Mouse (Mus musculus): Measurements from ENCODE around the gene Nwd1. TPM values are rescaled to one million over a fixed set of nuclear protein-coding genes. Genes with fewer than 3 reads are reported as not detected.

Gene Nwd1
- polyA plus RNA-seq, 1 experiment from 2014 or later: not detected

- Histone ChIP-seq H3K9ac (ENCODE audit: low read depth, low read length) (no peak overlapping the region), H3K4me3 (replicated peaks; ENCODE audit: low read depth, low read length) (no peak overlapping the region), H3K27ac (peak overlapping the region; percentile 25; the same call in 1 of the 2 replicates), H3K36me3 (ENCODE audit: insufficient read depth, low read length) (peaks cover 85% of the 10 kb centered on the region), H3K4me1 (replicated peaks; ENCODE audit: insufficient read depth, low read length) (no peaks in the 10 kb centered on the region), H3K27me3 (ENCODE audit: insufficient read depth, low read length) (no peaks in the 10 kb centered on the region), H3K9me3 (replicated peaks; ENCODE audit: low read length) (no peaks in the 10 kb centered on the region), H3K4me2 (ENCODE audit: low read length) (no peak overlapping the region)
- DNase-seq (ENCODE audit: low spot score) (no peak), ATAC-seq (replicated peaks; ENCODE audit: low FRiP score, low read depth) (no peak)
- WGBS: 77% methylated on average over 3 of the region's 3 CpGs
- no peak for TF ChIP-seq CTCF (IDR thresholded peaks at IDR 0.05; ENCODE audit: low read depth)
Measured at GRCm38 (mm10) chr8:72752289-72752688, 105.8 kb downstream of the Nwd1 start.

GRCm38 (mm10) chr8:72753165-72753564 is 106.7 kb downstream of the Nwd1 start:
- Histone ChIP-seq H3K27ac (no peak overlapping the region), H3K4me1 (replicated peaks; ENCODE audit: insufficient read depth, low read length) (no peaks in the 10 kb centered on the region), H3K4me3 (replicated peaks; ENCODE audit: low read depth, low read length) (no peak overlapping the region), H3K36me3 (ENCODE audit: insufficient read depth, low read length) (peaks cover 80% of the 10 kb centered on the region), H3K9ac (ENCODE audit: low read depth, low read length) (no peak overlapping the region), H3K27me3 (ENCODE audit: insufficient read depth, low read length) (no peaks in the 10 kb centered on the region), H3K9me3 (replicated peaks; ENCODE audit: low read length) (no peaks in the 10 kb centered on the region), H3K4me2 (ENCODE audit: low read length) (no peak overlapping the region)
- ATAC-seq (replicated peaks; ENCODE audit: low FRiP score, low read depth): no peak
- DNase-seq (ENCODE audit: low spot score): no peak
- 93% methylated on average over 9 of the region's 9 CpGs for WGBS
- no peak for TF ChIP-seq CTCF (IDR thresholded peaks at IDR 0.05; ENCODE audit: low read depth)

- Histone ChIP-seq H3K27me3 (ENCODE audit: insufficient read depth, low read length) (no peaks in the 10 kb centered on the region), H3K4me1 (replicated peaks; ENCODE audit: insufficient read depth, low read length) (no peaks in the 10 kb centered on the region), H3K36me3 (ENCODE audit: insufficient read depth, low read length) (peaks cover 73% of the 10 kb centered on the region), H3K9me3 (replicated peaks; ENCODE audit: low read length) (no peaks in the 10 kb centered on the region), H3K27ac (no peak overlapping the region), H3K4me2 (ENCODE audit: low read length) (no peak overlapping the region), H3K4me3 (replicated peaks; ENCODE audit: low read depth, low read length) (no peak overlapping the region), H3K9ac (ENCODE audit: low read depth, low read length) (no peak overlapping the region)
- no peak for TF ChIP-seq CTCF (IDR thresholded peaks at IDR 0.05; ENCODE audit: low read depth)
- ATAC-seq (replicated peaks; ENCODE audit: low FRiP score, low read depth): no peak
- no peak for DNase-seq (ENCODE audit: low spot score)
- WGBS: 92% methylated on average over 2 of the region's 2 CpGs
Measured at GRCm38 (mm10) chr8:72753781-72754180, 107.3 kb downstream of the Nwd1 start.

GRCm38 (mm10) chr8:72756031-72756430 is 109.5 kb downstream of the Nwd1 start:
- H3K36me3 ChIP-seq (ENCODE audit: insufficient read depth, low read length): peaks cover 51% of the 10 kb centered on the region
- no peak overlapping the region for H3K4me3 ChIP-seq (replicated peaks; ENCODE audit: low read depth, low read length)
- H3K4me1 ChIP-seq (replicated peaks; ENCODE audit: insufficient read depth, low read length): no peaks in the 10 kb centered on the region
- no peaks in the 10 kb centered on the region for H3K27me3 ChIP-seq (ENCODE audit: insufficient read depth, low read length)
- ATAC-seq (replicated peaks; ENCODE audit: low FRiP score, low read depth): no peak
- H3K9me3 ChIP-seq (replicated peaks; ENCODE audit: low read length): no peaks in the 10 kb centered on the region
- no peak for DNase-seq (ENCODE audit: low spot score)
- H3K27ac ChIP-seq: no peak overlapping the region
- 95% methylated on average over 2 of the region's 2 CpGs for WGBS
- TF ChIP-seq CTCF (IDR thresholded peaks at IDR 0.05; ENCODE audit: low read depth): no peak
- no peak overlapping the region for H3K4me2 ChIP-seq (ENCODE audit: low read length)
- no peak overlapping the region for H3K9ac ChIP-seq (ENCODE audit: low read depth, low read length)

GRCm38 (mm10) chr8:72756771-72757390 is 110.4 kb downstream of the Nwd1 start:
- WGBS: 96% methylated on average over 35 of the region's 35 CpGs
- ATAC-seq (replicated peaks; ENCODE audit: low FRiP score, low read depth) (no peak), DNase-seq (ENCODE audit: low spot score) (no peak)
- H3K4me1 ChIP-seq (replicated peaks; ENCODE audit: insufficient read depth, low read length): no peaks in the 10 kb centered on the region
- TF ChIP-seq CTCF (IDR thresholded peaks at IDR 0.05; ENCODE audit: low read depth): no peak
- H3K4me2 ChIP-seq (ENCODE audit: low read length): no peak overlapping the region
- H3K9me3 ChIP-seq (replicated peaks; ENCODE audit: low read length): no peaks in the 10 kb centered on the region
- H3K4me3 ChIP-seq (replicated peaks; ENCODE audit: low read depth, low read length): no peak overlapping the region
- H3K27ac ChIP-seq: no peak overlapping the region
- peaks cover 44% of the 10 kb centered on the region for H3K36me3 ChIP-seq (ENCODE audit: insufficient read depth, low read length)
- no peaks in the 10 kb centered on the region for H3K27me3 ChIP-seq (ENCODE audit: insufficient read depth, low read length)
- no peak overlapping the region for H3K9ac ChIP-seq (ENCODE audit: low read depth, low read length)

- H3K9me3 ChIP-seq (replicated peaks; ENCODE audit: low read length): no peaks in the 10 kb centered on the region
- H3K4me1 ChIP-seq (replicated peaks; ENCODE audit: insufficient read depth, low read length): no peaks in the 10 kb centered on the region
- ATAC-seq (replicated peaks; ENCODE audit: low FRiP score, low read depth): no peak; the same call in 1 of the 2 replicates
- peaks cover 38% of the 10 kb centered on the region for H3K36me3 ChIP-seq (ENCODE audit: insufficient read depth, low read length)
- 89% methylated on average over 15 of the region's 15 CpGs for WGBS
- no peak for DNase-seq (ENCODE audit: low spot score)
- no peak overlapping the region for H3K4me3 ChIP-seq (replicated peaks; ENCODE audit: low read depth, low read length)
- H3K27ac ChIP-seq: no peak overlapping the region
- no peaks in the 10 kb centered on the region for H3K27me3 ChIP-seq (ENCODE audit: insufficient read depth, low read length)
- no peak overlapping the region for H3K9ac ChIP-seq (ENCODE audit: low read depth, low read length)
- no peak overlapping the region for H3K4me2 ChIP-seq (ENCODE audit: low read length)
- no peak for TF ChIP-seq CTCF (IDR thresholded peaks at IDR 0.05; ENCODE audit: low read depth)
Measured at GRCm38 (mm10) chr8:72757426-72758195, 111.1 kb downstream of the Nwd1 start.
